Mouse (Mus musculus): ENCODE results near the gene Aplp2.
A peak's percentile ranks its signal among the peaks of the same experiment; 100 is the strongest.

Aplp2 gene

DNA sequence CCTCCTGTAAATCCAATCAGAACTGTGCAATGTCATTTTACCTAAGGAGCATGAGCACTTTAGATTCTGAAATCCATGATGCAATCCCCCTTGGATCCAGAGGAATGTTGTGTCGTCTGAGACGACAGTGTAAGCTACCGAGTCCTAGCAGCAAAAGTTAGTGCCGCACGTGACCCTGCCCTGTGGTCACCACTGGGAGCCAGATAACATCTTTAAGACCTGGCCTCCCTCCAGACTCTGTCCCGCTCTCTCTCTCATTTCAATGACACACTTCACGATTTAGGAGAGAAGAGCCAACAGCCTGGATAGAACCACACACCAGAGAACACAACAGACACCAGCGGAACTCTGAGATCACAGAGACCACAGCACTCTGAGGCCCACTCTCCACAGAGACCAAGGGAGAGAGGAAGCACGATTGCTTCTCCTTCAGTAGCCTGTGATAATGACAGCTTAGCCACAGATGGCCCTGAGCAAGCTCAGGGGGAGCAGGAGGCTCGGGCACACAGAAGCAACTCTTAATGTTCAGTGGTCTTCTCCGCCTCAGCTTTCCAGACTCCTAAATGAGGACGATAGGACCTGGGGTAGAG, 83.6 kb downstream of the Aplp2 start:
- DNase-seq (ENCODE audit: low read depth, low spot score), result no peak

DNA sequence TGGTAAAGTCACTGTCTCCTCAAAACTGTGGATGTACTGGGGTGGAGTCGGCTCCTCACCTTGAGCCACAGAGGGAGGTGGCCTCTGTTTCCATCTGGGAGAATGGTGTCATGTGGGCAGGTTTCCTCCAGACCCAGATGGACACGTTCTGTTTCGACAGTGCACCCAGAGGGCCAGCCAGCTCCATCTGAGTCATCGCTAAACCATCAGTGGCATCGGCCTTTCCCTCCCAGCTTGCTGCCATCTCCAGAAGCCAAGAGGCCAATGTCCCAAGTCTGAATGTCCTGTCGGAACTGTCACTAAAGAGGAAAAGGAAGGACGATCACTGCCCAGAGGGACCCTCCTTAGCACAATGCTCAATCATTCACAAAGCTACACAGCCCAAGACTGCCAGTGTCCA, 85.5 kb downstream of the Aplp2 start:
- DNase-seq (ENCODE audit: low read depth, low spot score), result no peak

DNA sequence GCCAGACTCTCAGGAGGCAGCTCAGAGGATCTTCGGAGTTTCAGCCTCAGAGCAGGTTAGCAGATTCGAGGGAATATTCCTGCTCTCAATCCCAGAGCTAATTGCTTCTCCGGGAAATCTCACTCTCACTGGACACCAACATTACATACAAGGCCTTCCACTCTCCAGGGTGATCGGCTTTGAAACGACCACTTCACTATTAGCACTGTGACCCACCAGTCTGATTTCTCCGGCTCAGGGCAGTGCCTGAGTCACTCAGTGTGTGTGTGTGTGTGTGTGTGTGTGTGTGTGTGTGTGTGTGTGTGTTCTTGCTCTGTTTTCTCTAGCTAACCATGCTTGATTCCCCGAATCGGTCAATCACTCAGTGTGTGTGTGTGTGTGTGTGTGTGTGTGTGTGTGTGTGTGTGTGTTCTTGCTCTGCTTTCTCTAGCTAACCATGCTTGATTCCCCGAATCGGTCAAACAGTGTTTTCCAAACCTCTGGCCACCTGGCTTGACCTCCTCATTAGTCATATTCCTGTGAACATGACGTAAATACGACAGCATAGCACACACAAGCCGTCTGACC, 89.1 kb downstream of the Aplp2 start:
- DNase-seq (ENCODE audit: low read depth, low spot score), result no peak

DNA sequence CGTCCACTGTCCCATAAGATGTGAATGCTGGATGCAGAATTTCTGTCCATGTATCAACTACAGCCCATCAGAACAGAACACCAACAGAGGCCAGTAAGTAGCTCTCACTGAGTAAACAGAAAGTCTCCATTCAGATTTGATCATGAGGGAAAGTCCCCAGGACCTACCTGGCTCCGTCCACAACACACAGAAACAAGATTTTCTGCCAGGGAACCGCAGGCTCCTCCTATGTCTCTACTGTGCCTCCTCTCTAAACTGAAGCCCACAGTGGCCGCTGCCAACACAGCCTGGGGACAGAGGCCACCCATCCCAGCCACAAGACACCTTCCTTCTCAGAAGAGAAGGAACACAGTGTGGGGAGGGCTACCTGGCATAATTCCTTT, 91.1 kb downstream of the Aplp2 start:
- DNase-seq (ENCODE audit: low read depth, low spot score), result no peak

DNA sequence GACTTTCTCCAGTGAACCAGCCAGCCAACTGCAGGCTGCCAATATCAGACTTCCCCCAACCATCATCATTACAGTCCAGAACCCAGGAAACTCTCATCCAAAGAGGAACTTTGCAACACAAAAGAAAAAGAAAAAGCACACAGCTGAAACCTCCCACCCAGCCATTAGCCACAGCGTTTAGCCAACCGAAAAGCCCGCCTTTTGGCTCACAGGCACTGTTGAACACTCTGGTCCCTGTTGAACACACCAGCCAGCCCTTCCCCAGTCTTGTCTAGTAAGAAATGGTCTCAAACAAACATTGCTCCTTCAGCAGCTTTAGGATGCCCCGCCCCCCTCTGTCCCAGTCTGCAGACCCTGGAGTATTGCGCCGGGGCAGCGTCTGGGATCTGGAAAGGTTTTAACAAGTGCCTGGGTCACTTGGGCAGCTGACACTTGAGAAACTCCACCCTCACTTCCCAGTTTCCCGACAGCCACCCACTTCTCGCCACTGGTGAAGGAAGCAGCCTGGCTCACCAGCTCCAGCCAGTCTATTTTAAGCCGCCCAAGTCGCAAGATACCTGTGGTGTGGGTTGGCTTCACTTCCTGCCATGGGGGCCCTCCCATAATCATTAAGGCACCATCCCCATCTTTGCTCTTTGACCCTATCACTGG, 91.6 kb downstream of the Aplp2 start:
- DNase-seq (ENCODE audit: low read depth, low spot score), result no peak

DNA sequence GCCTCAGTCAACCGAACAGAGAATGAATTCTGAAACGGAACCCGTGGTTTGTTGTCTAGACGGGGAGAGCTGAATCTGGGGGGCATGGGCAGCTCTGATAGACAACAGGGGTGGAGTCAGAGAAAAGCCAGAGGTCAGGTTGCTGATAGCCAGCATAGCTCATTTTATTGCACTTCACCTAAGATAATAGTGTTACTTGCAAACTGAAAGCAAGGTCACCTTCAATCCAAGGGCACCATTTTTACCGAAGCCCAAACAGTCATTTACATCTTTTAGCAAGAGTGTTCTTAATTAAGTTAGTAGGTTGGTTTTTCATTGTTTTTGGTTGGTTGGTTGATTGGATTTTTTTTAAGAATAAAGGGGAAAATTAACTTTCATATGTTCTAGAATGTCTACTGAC, 92.2 kb downstream of the Aplp2 start:
- no peak for DNase-seq (ENCODE audit: low read depth, low spot score)

DNA sequence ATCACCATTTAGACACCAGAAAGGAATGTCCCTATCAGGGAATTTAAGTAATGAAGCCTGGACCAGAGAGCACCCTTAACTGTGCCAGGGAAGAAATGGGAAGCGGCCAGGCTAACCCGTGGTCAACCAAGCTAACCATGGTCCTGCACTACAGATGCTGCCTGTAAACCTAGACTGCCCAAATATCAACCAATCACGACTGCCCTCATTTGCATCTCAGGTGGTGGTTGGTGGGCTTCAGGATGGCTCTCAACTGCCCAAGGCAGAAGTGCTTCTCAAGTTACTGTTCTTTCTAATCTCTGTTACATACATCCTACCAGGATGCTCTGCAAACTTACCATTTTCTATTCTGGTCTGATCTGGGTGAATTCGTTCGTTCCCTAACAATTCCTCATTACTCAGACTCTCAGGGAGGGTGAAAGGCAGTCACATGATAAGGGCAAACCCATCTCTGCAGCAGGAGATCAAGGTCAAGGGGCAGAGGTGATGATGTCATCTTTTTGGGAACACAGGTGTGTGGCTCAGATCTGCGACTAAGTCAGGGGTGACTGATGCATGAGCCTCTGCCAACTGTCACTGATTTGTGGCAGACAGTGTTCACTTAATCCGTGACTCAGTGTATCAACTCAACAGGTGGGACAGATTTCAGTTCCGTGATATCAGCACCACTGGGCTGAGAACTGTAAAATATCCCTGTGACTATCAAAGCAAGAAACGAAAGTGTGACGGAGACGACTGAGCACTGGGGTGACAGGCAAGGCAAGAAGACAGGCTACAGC, 92.9 kb downstream of the Aplp2 start:
- DNase-seq (ENCODE audit: low read depth, low spot score), result peak; percentile 90

DNA sequence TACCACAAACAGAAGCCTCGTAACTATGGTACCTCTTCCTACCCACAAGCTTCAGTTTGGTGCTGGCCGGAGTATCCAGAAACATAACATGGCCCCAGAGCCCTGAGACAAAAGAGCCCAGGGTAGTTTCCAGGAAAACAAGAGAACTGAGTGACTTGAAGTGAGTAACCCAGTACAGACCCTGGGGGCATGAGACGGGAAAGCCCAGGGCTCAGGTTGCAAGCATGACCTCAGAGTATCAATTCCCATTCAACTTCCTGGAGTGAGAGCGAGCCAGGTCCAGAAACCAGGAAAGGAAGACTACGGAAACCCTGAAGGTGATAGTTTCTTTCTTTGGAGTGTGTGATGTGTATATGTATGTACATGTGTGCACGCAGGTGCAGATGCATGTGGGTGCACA, 94.1 kb downstream of the Aplp2 start:
- no peak for DNase-seq (ENCODE audit: low read depth, low spot score)

DNA sequence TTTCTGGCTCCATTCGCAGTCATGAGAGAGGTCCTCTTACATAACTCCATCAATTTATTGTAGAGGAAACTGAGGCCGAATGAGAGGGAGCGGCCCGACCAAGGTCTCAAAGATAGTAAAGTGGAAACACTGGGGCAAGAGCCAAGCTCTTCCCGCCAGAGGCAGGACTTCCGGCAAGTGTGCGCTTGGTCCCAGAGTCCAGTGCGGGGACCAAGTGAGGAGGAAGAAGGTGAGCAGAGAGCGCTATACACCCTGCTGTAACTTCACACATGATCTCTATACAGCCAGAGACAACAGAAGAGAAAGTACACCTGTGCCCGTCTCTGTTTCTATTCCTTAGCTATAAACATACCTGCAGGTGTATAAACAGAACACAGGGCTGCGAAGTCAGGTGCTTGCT, 94.5 kb downstream of the Aplp2 start:
- DNase-seq (ENCODE audit: low read depth, low spot score), result no peak

DNA sequence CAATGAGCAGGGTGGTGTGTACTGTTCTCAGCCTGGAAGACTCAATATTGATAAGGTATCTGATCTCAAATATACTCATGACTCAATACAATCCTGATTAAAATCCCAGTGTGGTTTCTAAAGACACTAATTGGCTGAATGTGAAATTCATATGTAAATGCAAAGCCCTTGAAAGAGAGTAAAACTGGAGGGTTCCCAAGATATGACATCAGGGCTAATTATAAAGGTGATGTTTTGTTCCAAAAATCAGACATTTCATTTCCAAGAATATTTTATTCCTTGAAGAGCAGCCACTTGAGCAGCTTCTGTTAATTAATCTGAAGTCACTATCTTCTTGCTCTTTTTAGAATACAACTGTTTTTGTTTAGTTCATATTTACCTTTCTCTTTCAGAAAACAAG, 96.0 kb downstream of the Aplp2 start:
- DNase-seq (ENCODE audit: low read depth, low spot score), result no peak

DNA sequence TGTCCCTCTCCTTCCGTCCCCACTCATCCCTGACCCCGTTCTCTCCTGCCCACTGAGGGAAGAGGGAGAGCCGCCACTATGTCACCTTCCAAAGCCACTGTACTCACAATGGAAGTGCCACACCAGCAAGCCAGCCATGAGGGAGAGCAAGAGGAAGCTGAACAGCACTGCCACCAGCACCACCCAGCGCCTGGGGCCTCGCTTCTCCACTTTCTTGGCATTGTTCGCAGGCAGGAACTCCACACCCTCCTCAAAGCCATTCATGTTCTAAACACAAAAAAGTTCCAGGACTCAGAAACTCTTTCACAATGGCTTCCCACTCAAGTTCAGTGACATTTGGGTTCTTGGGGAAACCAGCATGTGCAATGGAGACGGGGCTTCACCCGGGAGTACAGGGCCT, 103.2 kb downstream of the Aplp2 start:
- DNase-seq (ENCODE audit: low read depth, low spot score), result no peak

All from forelimb bud, embryonic 11.5 days (tissue).